Mouse (Mus musculus) liver, embryonic 14.5 days (tissue): Measurements from ENCODE around the gene Usp36. TPM values are rescaled to one million over a fixed set of nuclear protein-coding genes. Genes with fewer than 3 reads are reported as not detected.

Source experiments
- ATAC-seq: fragments of 200-750 bp; cut with Nextera tagmentation; 2 replicates; pipeline ENCODE4 v1.8.0; 2017; ENCODE audit warnings: moderate number of reproducible peaks, mild to moderate bottlenecking, moderate library complexity; ENCODE audit not compliant: insufficient read depth
- DNase-seq, 3 experiments: peaks; one replicate each; pipeline ENCODE4 v3.0.0-alpha.2; 2012 to 2013; ENCODE audit warnings: low read depth in 3 of 3, low spot score in 3 of 3
- H3K27ac ChIP-seq: fragments of 300-500 bp; sonication (generic); 2 replicates; pipeline ENCODE4 v1.5.1; 2014; ENCODE audit warnings: moderate library complexity, mild to moderate bottlenecking, control low read depth, inconsistent platforms
- H3K27me3 ChIP-seq: fragments of 300-500 bp; sonication (generic); 2 replicates; pipeline ENCODE4 v1.6.1; 2014; ENCODE audit warnings: mild to moderate bottlenecking, low read length, moderate library complexity; ENCODE audit not compliant: control insufficient read depth, insufficient read depth
- H3K36me3 ChIP-seq: fragments of 300-500 bp; sonication (generic); replicated peaks from 2 replicates; pipeline ENCODE4 v1.6.1; 2014; ENCODE audit warnings: low read depth; ENCODE audit not compliant: control insufficient read depth, insufficient read depth
- H3K4me1 ChIP-seq, 2 experiments: fragments of 200-500 bp in 1 of 2; fragments of 300-500 bp in 1 of 2; sonication (generic) in 1 of 2; replicated peaks; 2 replicates each; pipeline ENCODE4 v1.6.1; 2012 to 2014; ENCODE audit warnings: antibody characterized with exemption in 1 of 2, inconsistent platforms in 1 of 2, low read length in 1 of 2; ENCODE audit not compliant: control insufficient read depth in 2 of 2, insufficient read depth in 2 of 2
- H3K4me2 ChIP-seq: fragments of 300-500 bp; sonication (generic); 2 replicates; pipeline ENCODE4 v1.6.1; 2014; ENCODE audit warnings: low read depth, mild to moderate bottlenecking, control low read depth, moderate library complexity
- H3K4me3 ChIP-seq, 2 experiments: fragments of 200-500 bp in 1 of 2; fragments of 300-500 bp in 1 of 2; sonication (generic) in 1 of 2; 2 replicates each; pipeline ENCODE4 v1.5.1; 2012 to 2014; ENCODE audit warnings: low read depth in 2 of 2, low read length in 2 of 2, mild to moderate bottlenecking in 2 of 2, control low read depth in 1 of 2, inconsistent platforms in 1 of 2, moderate library complexity in 1 of 2; ENCODE audit not compliant: insufficient read depth in 1 of 2
- H3K9ac ChIP-seq: fragments of 300-500 bp; sonication (generic); replicated peaks from 2 replicates; pipeline ENCODE4 v1.6.1; 2014; ENCODE audit warnings: mild to moderate bottlenecking, control low read depth, moderate library complexity
- H3K9me3 ChIP-seq: fragments of 300-500 bp; sonication (generic); 2 replicates; pipeline ENCODE4 v1.6.1; 2016; ENCODE audit warnings: low read length, mixed read lengths; ENCODE audit not compliant: control insufficient read depth
- CTCF ChIP-seq: IDR thresholded peaks from 2 replicates; pipeline ENCODE4 v1.5.1; 2016; ENCODE audit warnings: antibody characterized with exemption, low read depth, control low read depth
- EP300 ChIP-seq: IDR thresholded peaks from 2 replicates; pipeline ENCODE4 v1.6.1; 2016; ENCODE audit warnings: antibody characterized with exemption, low read depth
- WGBS: fragments of 180-500 bp; shearing (Covaris S2); extraction: QIAGEN DNeasy Blood & Tissue Kit; methylation state at CpG from one replicate; pipeline ENCODE4 v1.1.7; 2014; ENCODE audit not compliant: insufficient replicate concordance; 5-methylcytosine and 5-hydroxymethylcytosine counted together
- polyA plus RNA-seq, 2 experiments: library from polyadenylated mRNA; depleted of rRNA in 1 of 2; stranded (reverse) in 1 of 2; unstranded in 1 of 2; fragments of >200 nt; fragmentation: Nextera tagmentation in 1 of 2; extraction: Ambion mirVana in 1 of 2; gene quantifications; 2 replicates each; pipeline versions ENCODE4 v1.2.1 to v1.2.3; 2012 to 2014

The Usp36 gene
- polyA plus RNA-seq (2012; rRNA removed) (5.1 and 5.3 TPM in 2 replicates), polyA plus RNA-seq (2014; fragmentation: Nextera tagmentation; extraction: Ambion mirVana) (4.1 and 4.6 TPM in 2 replicates)

DNA sequence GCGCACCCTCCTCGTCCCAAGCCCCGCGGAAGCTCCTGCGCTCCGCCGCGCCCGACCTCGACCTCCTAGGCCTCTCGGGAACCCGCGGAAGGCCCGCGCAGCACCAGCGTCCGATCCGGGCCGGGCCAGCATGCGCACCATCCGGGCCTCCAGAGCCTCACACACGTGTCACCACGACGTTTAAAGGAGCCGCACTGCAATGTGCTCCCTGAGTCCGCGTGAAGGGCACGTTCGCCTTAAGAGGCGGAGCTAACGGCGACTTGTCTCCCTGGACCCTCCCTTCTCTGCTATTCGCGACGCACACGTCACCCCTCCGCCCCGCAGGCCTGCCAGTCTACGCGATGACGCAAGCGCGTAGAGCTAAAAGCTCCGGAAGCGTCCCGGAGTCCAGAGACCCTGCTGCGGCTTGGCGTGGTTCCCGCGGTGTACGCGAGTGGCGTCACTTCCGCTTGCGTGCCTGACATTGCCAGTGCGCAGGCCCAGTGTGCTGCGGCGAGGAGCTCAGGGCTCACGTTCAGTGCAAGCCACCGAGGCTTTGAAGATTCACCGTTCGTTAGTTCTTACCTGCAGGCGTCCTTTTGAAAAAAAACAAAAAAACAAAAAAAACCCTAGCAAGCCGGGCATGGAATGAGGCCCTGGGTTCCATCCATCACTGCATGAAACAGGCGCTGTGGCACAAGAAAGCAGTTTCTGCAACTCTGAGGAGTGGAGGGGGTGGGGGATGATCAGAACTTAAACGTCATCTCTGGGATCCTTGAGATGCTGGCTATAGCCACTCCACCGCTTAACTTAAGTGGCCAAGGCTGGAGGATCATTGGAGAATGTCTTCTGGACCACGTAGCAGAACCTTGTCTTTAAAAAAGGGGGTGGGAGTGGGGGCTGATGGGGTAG, at the start of gene Usp36:
TSS of gene Usp36 (minus strand) at position 246 of the 891 bp plus-strand sequence.
- Histone ChIP-seq H3K9ac (peak within 1 kb of the TSS; percentile 77), H3K27me3 (no peaks in the 10 kb centered on the region), H3K4me3 (peak within 1 kb of the TSS; percentile 66 to 85), H3K36me3 (peaks cover 8% of the 10 kb centered on the region; the same call in 1 of the 2 replicates), H3K4me2 (peak within 1 kb of the TSS; percentile 95), H3K9me3 (no peaks in the 10 kb centered on the region), H3K4me1 (peaks cover 7 to 12% of the 10 kb centered on the region in 2 experiments), H3K27ac (peak within 1 kb of the TSS; percentile 6; the same call in 1 of the 2 replicates)
- 1% methylated on average over 68 of the region's 68 CpGs for WGBS
- peak; percentile 99 for DNase-seq
- no peak for TF ChIP-seq EP300
- TF ChIP-seq CTCF, result no peak
- ATAC-seq, result peak; percentile 98

DNA sequence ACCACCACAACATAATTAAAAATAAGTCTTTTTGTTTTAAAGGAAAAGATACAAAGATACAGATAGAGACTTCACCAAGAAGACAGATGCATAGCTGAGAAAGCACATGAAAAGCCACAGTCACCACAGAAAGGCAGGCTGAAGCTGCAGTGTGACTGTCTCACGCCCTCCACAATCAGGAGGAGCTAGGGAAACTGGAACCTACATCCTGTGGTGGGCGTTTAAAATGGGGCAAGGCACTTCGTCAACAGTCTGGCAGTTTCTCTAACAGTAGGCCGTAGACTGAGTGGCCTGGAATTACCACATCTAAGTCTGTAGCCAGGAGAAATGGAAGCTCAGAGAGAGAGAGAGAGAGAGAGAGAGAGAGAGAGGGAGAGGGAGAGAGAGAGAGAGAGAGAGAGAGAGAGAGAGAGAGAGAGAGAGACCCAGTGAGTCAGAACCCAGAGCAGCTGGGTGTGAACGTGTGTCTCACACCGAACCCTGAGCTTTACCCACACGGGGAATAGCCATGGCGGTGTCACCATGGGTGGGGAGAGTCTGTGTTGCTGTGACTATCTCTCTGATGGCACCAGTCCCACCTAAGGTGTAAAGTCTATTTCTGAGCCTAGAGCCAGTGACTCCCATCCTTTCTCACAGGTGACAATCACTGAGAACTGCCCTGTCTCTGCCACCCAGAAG, 47.6 kb upstream of the Usp36 start:
- ATAC-seq (no peak), DNase-seq (no peak)
- Histone ChIP-seq H3K9me3 (no peaks in the 10 kb centered on the region), H3K36me3 (no peaks in the 10 kb centered on the region), H3K4me2 (no peak overlapping the region), H3K27ac (no peak overlapping the region), H3K4me1 (no peaks in the 10 kb centered on the region), H3K9ac (no peak overlapping the region), H3K27me3 (no peaks in the 10 kb centered on the region), H3K4me3 (no peak overlapping the region)
- WGBS, result 57% methylated on average over 8 of the region's 8 CpGs
- TF ChIP-seq CTCF (no peak), EP300 (no peak)

DNA sequence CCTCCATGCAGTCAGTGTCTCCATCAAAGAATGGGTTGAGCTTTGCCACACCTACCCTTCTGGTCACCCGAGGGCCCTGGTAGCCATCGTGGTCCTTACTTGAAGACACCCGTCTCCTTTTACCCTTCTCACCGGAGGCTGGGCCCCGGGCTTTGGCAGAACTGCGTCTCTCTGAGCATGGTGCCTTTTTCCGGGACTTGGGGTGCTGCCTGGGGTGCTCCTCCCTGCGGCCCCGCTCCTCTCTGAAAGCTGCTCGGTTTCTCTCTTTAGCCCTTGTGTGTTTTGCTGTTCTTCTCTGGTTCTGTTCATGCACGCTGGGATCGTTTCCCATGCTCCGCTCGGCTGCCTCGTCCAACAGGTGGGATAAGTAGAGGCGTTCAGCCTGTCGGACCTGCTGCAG, 43.4 kb upstream of the Usp36 start:
- no peaks in the 10 kb centered on the region for H3K4me1 ChIP-seq
- no peak overlapping the region for H3K9ac ChIP-seq
- H3K36me3 ChIP-seq, result no peaks in the 10 kb centered on the region
- no peaks in the 10 kb centered on the region for H3K9me3 ChIP-seq
- no peak overlapping the region for H3K4me2 ChIP-seq
- DNase-seq (no peak), ATAC-seq (no peak)
- H3K4me3 ChIP-seq, result no peak overlapping the region
- 79% methylated on average over 17 of the region's 17 CpGs for WGBS
- no peaks in the 10 kb centered on the region for H3K27me3 ChIP-seq
- TF ChIP-seq EP300 (no peak), CTCF (no peak)
- H3K27ac ChIP-seq, result no peak overlapping the region

DNA sequence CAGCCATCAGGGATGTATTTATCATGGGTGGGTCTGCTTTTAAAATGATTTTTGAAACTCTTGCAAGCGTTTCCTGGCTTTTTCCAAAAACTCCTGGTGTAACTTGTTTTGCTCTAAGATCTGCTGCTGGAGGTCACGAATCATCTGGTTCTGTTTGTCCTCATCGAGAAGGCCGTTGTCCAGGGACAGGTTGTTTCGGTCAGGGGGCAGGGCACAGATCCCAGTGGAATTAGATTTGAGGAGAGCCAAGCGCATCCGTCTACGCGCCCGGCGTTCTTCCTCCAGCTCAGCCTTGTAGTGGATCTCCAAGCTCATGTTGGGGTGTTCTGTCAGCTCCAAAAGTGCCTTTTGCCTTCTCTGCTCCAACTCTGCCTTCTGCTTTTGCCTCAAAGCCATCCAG, 42.3 kb upstream of the Usp36 start:
- Histone ChIP-seq H3K4me3 (no peak overlapping the region), H3K27ac (no peak overlapping the region), H3K9ac (no peak overlapping the region), H3K4me1 (no peaks in the 10 kb centered on the region), H3K27me3 (no peaks in the 10 kb centered on the region), H3K4me2 (no peak overlapping the region), H3K9me3 (no peaks in the 10 kb centered on the region), H3K36me3 (no peaks in the 10 kb centered on the region)
- ATAC-seq (no peak), DNase-seq (no peak)
- TF ChIP-seq EP300 (no peak), CTCF (no peak)
- WGBS, result 77% methylated on average over 11 of the region's 11 CpGs

DNA sequence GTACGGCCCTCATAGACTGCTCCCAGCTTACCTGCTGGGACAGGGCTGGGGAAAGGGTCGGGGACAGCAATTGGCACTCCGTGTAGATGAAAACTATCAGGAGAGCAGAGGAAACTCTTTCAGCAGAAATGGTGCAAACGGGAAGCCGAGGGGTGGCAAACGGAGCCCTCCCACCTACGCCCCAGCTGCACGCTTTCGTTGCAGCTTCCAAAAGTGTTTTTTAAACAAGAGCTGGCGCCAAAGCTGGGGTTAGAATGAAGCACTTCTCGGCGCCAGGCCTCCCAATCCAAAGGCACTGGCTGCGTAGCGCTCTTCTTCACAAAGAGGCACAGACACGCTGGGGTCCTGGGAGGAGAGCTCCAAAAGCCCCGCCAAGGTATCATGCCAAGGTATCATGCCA, 40.7 kb upstream of the Usp36 start:
- Histone ChIP-seq H3K4me3 (no peak overlapping the region), H3K27ac (no peak overlapping the region), H3K4me1 (peaks cover 0 to 4% of the 10 kb centered on the region in 2 experiments; a peak in 1 of 4 replicates), H3K9me3 (no peaks in the 10 kb centered on the region), H3K36me3 (no peaks in the 10 kb centered on the region), H3K27me3 (no peaks in the 10 kb centered on the region), H3K9ac (no peak overlapping the region), H3K4me2 (no peak overlapping the region)
- ATAC-seq, result no peak
- no peak for TF ChIP-seq CTCF
- TF ChIP-seq EP300, result no peak
- DNase-seq, result no peak
- 76% methylated on average over 16 of the region's 16 CpGs for WGBS
